Mouse (Mus musculus) stomach, postnatal 0 days (tissue): ENCODE measurements at regions not wholly inside any gene's neighbourhood (a gene's known extent, or its start where the extent isn't known, plus 50 kb on each side); places are given as distances from the start of the nearest gene placed in this dataset.

Experiments
- ATAC-seq: fragments of 200-750 bp; cut with Nextera tagmentation; 2 replicates; pipeline ENCODE4 v1.8.0; 2017; ENCODE audit not compliant: low FRiP score, low TSS enrichment
- DNase-seq: peaks from one replicate; pipeline ENCODE4 v3.0.0-alpha.2; 2016; ENCODE audit warnings: low spot score
- H3K27ac ChIP-seq: fragments of 300-500 bp; sonication (generic); replicated peaks from 2 replicates; pipeline ENCODE4 v1.5.1; 2014; ENCODE audit warnings: mild to moderate bottlenecking, control low read depth
- H3K27me3 ChIP-seq: fragments of 300-500 bp; sonication (generic); 2 replicates; pipeline ENCODE4 v1.6.1; 2014; ENCODE audit warnings: low read length; ENCODE audit not compliant: control insufficient read depth, insufficient read depth
- H3K36me3 ChIP-seq: fragments of 300-500 bp; sonication (generic); 2 replicates; pipeline ENCODE4 v1.6.1; 2014; ENCODE audit warnings: low read length, mixed read lengths; ENCODE audit not compliant: control insufficient read depth, insufficient read depth
- H3K4me1 ChIP-seq: fragments of 300-500 bp; sonication (generic); replicated peaks from 2 replicates; pipeline ENCODE4 v1.6.1; 2014; ENCODE audit warnings: antibody characterized with exemption; ENCODE audit not compliant: control insufficient read depth, insufficient read depth
- H3K4me2 ChIP-seq: fragments of 300-500 bp; sonication (generic); replicated peaks from 2 replicates; pipeline ENCODE4 v1.6.1; 2014; ENCODE audit warnings: low read depth, mild to moderate bottlenecking, control low read depth, moderate library complexity
- H3K4me3 ChIP-seq: fragments of 300-500 bp; sonication (generic); 2 replicates; pipeline ENCODE4 v1.5.1; 2014; ENCODE audit warnings: low read depth, low read length, control low read depth
- H3K9ac ChIP-seq: fragments of 300-500 bp; sonication (generic); 2 replicates; pipeline ENCODE4 v1.6.1; 2014; ENCODE audit warnings: mild to moderate bottlenecking, low read length, control low read depth, mixed read lengths
- H3K9me3 ChIP-seq: fragments of 300-500 bp; sonication (generic); 2 replicates; pipeline ENCODE4 v1.6.1; 2016; ENCODE audit warnings: low read length; ENCODE audit not compliant: control insufficient read depth
- CTCF ChIP-seq: IDR thresholded peaks from 2 replicates; pipeline ENCODE4 v1.5.1; 2016; ENCODE audit warnings: antibody characterized with exemption, low read depth, mild to moderate bottlenecking, moderate library complexity
- EP300 ChIP-seq: optimal IDR thresholded peaks from 2 replicates; pipeline ENCODE3; 2016; ENCODE audit warnings: antibody characterized with exemption
- WGBS: fragments of 180-500 bp; shearing (Covaris S2); extraction: QIAGEN DNeasy Blood & Tissue Kit; methylation state at CpG from one replicate; pipeline ENCODE4 v1.1.7; 2014; 5-methylcytosine and 5-hydroxymethylcytosine counted together

DNA sequence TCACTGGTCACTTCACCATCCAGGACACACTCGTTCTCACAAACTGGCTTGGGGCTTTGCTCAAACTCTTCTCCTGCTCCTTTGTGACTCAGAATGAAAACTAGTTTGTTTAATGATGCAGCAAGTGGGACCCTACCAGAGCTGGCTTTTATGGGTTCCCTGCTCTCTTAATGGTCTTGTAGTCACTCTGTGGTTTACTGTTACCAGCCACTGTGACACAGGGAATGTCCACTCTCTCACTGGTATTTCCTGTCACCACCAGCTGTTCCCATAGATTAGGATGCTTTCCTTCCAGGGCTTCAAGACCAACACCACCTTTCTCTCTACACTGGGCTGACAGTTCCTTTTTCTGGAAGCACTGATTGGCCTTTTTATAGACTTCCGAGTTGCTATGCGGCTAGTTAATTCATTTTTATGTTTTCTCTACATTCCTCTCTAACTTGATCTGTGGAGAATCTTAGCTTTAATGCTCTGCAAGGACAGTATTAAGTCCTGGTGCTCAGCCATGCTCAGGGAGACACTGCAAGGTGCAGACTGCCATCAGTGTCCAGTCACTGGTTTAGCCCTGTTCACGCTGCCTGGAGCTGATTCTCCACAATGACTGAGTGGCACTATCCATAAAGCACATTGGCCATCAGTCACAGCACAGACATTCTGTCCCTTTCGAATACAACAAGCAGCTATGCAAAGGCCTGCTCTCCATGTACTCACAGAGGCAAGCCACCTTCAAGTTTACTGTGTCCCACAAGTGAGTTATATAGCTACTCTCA, 149.2 kb upstream of the Klf14 start:
- H3K9ac ChIP-seq = no peak overlapping the region
- DNase-seq = no peak
- no peak for ATAC-seq
- H3K4me2 ChIP-seq = no peak overlapping the region
- H3K27me3 ChIP-seq = no peaks in the 10 kb centered on the region
- H3K4me1 ChIP-seq = no peaks in the 10 kb centered on the region; the same call in 1 of the 2 replicates
- TF ChIP-seq EP300 = no peak
- TF ChIP-seq CTCF = no peak
- 0 out of 2 replicates have a peak, but pooled peaks cover 6% of the 10 kb centered on the region for H3K9me3 ChIP-seq
- WGBS = 85% methylated on average over 5 of the region's 5 CpGs
- no peak overlapping the region for H3K27ac ChIP-seq
- H3K4me3 ChIP-seq = no peak overlapping the region
- no peaks in the 10 kb centered on the region for H3K36me3 ChIP-seq

DNA sequence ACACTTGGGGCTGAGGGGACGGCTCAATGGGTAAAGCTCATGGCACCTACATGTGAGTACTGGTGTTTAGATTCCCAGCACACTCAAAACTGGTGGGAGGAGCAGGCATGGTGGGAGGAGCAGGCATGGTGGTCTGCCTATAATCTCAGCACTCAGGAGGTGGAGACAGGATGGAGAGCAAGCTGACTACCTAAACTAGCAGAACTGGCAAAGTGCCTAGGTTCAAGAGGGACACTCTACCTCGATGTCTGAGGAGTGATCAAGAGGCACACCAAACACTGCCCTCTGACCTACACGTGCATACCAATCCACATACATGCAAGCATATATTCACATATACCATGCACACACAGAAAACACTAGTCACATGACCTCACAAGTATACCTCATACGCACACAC, 150.7 kb upstream of the Klf14 start:
- Histone ChIP-seq H3K4me3 (no peak overlapping the region), H3K4me1 (no peaks in the 10 kb centered on the region), H3K9me3 (0 out of 2 replicates have a peak, but pooled peaks cover 6% of the 10 kb centered on the region), H3K4me2 (no peak overlapping the region), H3K27ac (no peak overlapping the region), H3K27me3 (no peaks in the 10 kb centered on the region), H3K9ac (no peak overlapping the region), H3K36me3 (no peaks in the 10 kb centered on the region)
- WGBS = 97% methylated on average over 4 of the region's 4 CpGs
- TF ChIP-seq EP300 = no peak
- TF ChIP-seq CTCF = no peak
- ATAC-seq = no peak
- no peak for DNase-seq

DNA sequence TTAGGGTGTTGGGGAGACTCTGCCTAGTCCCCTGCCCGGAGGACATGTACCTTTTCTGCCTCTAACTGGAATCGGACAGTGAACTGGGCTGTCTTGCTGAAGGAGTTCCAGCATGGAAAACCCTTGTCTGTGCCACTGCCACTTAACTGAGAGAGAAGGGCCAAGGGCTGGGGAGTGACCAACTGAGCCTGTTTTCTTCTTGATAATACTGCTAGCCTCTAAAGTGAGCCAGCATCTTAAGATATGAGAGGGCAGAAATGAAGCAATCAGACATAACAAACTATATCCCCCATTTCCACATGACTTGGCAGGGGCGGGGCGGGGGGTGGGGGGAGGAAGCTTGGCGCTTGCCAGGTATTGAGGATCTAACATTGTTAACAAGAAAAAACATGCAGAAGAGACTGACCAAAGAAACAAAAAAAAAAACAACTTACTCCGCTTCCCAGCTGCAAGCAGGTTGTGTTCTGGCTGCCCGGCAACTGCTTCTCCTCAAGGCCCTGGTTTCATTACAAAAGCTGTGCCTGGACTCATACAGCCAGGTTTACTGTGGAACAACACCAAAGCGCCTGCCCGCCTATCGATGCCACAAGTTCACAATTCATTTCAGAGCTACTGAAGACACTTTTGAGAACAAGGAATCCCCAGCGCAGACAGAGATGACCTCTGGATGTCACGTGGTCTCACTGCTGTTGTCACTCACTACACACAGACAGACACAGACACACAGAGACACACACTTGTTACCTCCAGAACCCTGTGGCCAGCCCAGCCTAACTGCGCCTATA, 153.6 kb upstream of the Klf14 start:
- H3K9me3 ChIP-seq = 0 out of 2 replicates have a peak, but pooled peaks cover 6% of the 10 kb centered on the region
- WGBS = 78% methylated on average over 13 of the region's 13 CpGs

DNA sequence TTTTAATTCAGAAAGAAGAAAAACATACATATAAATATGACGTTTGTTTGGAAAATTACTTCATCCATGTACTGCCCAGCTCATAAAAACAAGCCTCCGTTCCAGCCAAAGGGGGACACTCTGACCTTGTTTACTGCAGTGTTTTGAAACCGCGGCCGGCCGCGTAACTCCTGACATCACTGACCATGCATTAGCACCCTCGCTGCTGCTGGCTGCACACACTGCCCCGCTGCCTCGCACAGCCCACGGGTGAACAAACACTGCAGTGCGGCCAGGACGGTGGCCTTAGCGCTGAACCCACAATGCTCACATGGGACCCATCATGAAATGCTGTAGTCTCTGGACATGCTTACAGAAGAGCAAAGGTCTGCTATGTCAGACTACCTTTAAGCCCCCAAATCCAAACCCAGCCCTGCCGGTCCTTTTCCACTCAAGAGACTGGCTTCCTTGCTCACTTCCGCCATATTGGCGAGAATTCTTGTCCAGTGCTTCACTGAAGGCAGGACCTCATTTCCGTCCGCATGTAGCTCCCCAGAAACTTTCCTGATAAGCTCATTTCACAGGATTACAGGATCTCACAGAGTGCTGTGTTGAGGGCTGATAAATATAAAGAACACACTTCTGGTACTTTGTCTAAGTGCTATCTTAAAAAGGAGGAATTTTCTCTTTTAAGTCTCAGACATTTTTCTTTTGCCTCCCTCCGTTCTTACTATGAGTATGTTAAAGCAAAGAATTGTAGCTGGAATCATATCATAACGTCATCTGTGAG, 154.9 kb upstream of the Klf14 start:
- Histone ChIP-seq H3K27ac (no peak overlapping the region), H3K9me3 (0 out of 2 replicates have a peak, but pooled peaks cover 6% of the 10 kb centered on the region), H3K4me2 (no peak overlapping the region), H3K36me3 (no peaks in the 10 kb centered on the region), H3K9ac (no peak overlapping the region), H3K4me1 (no peaks in the 10 kb centered on the region), H3K4me3 (no peak overlapping the region), H3K27me3 (no peaks in the 10 kb centered on the region)
- DNase-seq = no peak
- TF ChIP-seq CTCF = no peak
- no peak for TF ChIP-seq EP300
- no peak for ATAC-seq
- WGBS = 85% methylated on average over 21 of the region's 21 CpGs

More for the DNA sequence above, 153.6 kb upstream of the Klf14 start:
- Histone ChIP-seq H3K4me3 (no peak overlapping the region), H3K27me3 (no peaks in the 10 kb centered on the region), H3K36me3 (no peaks in the 10 kb centered on the region), H3K27ac (no peak overlapping the region), H3K4me1 (no peaks in the 10 kb centered on the region), H3K4me2 (no peak overlapping the region), H3K9ac (no peak overlapping the region)
- no peak for DNase-seq
- TF ChIP-seq EP300 = no peak
- no peak for TF ChIP-seq CTCF
- no peak for ATAC-seq

DNA sequence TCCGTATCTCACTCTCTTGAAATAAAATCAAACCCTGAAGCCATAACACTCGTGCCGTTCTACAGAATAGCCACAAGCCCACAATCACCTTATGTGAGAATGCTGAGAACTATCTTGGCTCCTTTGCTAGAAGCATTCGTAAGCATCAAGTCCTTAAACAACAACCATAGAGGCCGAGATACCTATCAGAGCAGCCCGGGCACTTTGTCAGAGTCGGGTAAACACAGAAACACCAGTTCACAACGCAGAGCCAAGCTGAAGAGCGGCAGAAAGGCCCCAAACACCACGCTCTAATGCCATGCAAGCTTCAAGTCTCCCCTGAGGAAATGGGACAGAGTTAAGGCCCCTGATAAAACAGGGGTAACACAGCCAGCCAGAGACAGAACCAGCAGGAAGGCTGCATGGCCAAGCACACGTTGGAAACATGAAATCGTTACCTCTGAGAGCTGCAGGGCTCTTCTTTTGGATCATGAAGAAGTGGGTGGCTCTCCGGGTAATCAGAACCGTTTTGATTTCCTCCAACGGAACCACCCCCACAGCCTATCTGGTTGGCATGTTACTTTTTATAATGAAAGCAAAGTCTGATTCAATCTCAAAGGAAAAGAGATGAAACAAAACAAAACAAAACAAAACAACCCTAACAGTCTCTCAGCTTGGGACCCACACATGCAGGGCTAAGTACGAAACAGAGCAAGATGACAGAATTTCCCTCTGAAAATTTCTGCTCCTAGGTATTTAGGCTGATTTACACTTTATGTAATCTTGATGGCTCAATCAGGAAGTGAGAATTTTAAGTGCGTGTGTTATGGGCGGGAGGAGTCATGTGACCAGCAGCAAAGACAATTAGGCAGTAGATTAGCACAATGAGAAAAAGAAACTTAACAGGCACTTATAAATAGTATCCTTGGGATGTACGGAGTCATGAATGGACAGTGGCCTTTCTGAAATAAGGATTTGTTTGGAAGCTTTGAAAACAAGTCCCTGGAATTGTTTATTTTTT, 155.8 kb upstream of the Klf14 start:
- H3K4me3 ChIP-seq = no peak overlapping the region

More for the DNA sequence above, 155.8 kb upstream of the Klf14 start:
- Histone ChIP-seq H3K4me1 (no peaks in the 10 kb centered on the region), H3K27me3 (no peaks in the 10 kb centered on the region), H3K9me3 (no peaks in the 10 kb centered on the region), H3K27ac (no peak overlapping the region), H3K9ac (no peak overlapping the region), H3K4me2 (no peak overlapping the region), H3K36me3 (no peaks in the 10 kb centered on the region)
- DNase-seq = no peak
- TF ChIP-seq EP300 (no peak), CTCF (no peak)
- 66% methylated on average over 19 of the region's 19 CpGs for WGBS
- ATAC-seq = no peak
